Mouse (Mus musculus): ENCODE results near the gene Map4k5. TPM values are rescaled to one million over a fixed set of nuclear protein-coding genes. Genes with fewer than 3 reads are reported as not detected.

Gene Map4k5
- total RNA-seq, 2 experiments from 2014 or later, result 31.3 to 39.8 TPM

- no peak for DNase-seq
These were observed 139.1 kb downstream of the Map4k5 start for GRCm38 (mm10) chr12:69753936-69754335.

Small RNAs within 50 kb of the gene (microRNA-seq; reads per million reads assigned to microRNA genes)
- gene Mir681, result not detected

Other genes with a start within 250 kb of the Map4k5 start
- 10 to 100 TPM; 36.6 to 40.0 TPM for gene Sos2, start 211.3 kb downstream of the Map4k5 start, total RNA-seq (2021)
- 10 to 100 TPM; 27.9 to 31.7 TPM for gene L2hgdh, start 168.3 kb downstream of the Map4k5 start, total RNA-seq (2021)
- gene Atp5s, start 168.2 kb downstream of the Map4k5 start, total RNA-seq (2021), result 10 to 100 TPM; 16.0 to 21.1 TPM
- 1 to 10 TPM; 3.3 to 4.3 TPM for gene Cdkl1, start 101.9 kb downstream of the Map4k5 start, total RNA-seq (2021)
- gene Atl1, start 586 bp downstream of the Map4k5 start, total RNA-seq (2021), result 10 to 100 TPM in 1 of 2 experiments, 1 to 10 TPM in 1; 8.8 to 14.3 TPM
- gene Sav1, start 93.8 kb upstream of the Map4k5 start, total RNA-seq (2021), result 10 to 100 TPM; 44.2 to 52.3 TPM
- 10 to 100 TPM; 29.5 to 38.3 TPM for gene Nin, start 220.5 kb upstream of the Map4k5 start, total RNA-seq (2021)